14 mouse cellular contexts compared by ENCODE assay signal in the genomic region with DNA sequence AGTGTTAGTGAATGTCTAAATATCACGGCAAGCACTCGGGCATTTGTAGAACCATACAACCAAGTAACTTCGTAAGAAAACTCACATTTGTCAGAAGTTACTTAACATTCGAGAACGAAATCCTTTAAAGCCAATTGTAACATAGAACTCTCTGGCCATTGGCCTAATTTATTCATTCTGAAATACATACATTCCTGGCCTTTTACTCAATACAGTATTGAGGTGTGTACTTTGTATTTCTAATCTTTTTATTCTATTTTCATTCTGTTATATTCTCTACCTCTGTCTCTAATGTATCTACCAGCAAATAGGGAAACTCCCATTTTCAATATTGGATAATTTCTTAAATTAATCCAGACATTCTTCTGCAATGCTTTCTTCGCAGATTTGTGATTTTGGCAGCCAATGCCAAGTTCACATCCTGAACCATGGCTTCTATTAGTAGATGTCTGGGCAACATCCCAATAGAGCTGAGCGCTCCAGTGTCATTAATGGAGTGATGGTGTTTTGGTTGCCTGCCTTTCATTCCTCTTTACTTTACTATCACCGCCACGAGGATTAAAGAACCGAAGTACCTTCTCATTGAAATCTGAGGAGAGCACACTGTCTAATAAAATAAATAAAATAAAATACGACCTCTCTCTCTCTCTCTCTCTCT.
A peak's percentile ranks its signal among the peaks of the same experiment; 100 is the strongest.
DNase-seq lines count a peak whose midpoint lies in the region; ATAC-seq lines count a peak whose summit lies in the region.
"Had no signal": no experiment of that assay in that cellular context is flagged by ENCODE, and none has a peak within 500 bp of the region (broad histone marks: within the 10 kb centered on the region; RNA-seq: fewer than 3 reads in every experiment).

No protein-coding gene starts in this region.

- H3K36me3 ChIP-seq in forebrain, embryonic 15.5 days, result no peaks in the 10 kb centered on the region
- no peaks in the 10 kb centered on the region for H3K36me3 ChIP-seq in forebrain, embryonic 11.5 days (ENCODE audit: control insufficient read depth, insufficient read depth, low read length)
- no peaks in the 10 kb centered on the region for H3K36me3 ChIP-seq in hindbrain, embryonic 15.5 days
- H3K36me3 ChIP-seq in hindbrain, embryonic 13.5 days, result no peaks in the 10 kb centered on the region
- H3K36me3 ChIP-seq: heart, embryonic 15.5 days had no signal

- H3K4me3 ChIP-seq in forebrain, embryonic 15.5 days, result no peak overlapping the region
- H3K4me3 ChIP-seq in forebrain, embryonic 11.5 days (ENCODE audit: low read depth, low read length), result no peak overlapping the region
- H3K4me3 ChIP-seq in hindbrain, embryonic 15.5 days, result no peak overlapping the region
- H3K4me3 ChIP-seq in hindbrain, embryonic 13.5 days, result no peak overlapping the region
- H3K4me3 ChIP-seq: heart, embryonic 15.5 days had no signal

- no peak for DNase-seq in forebrain, embryonic 11.5 days (ENCODE audit: low spot score)
- peak; percentile 44 for DNase-seq in Muller cell, postnatal 12 days (ENCODE audit: inconsistent ontology term)
- DNase-seq in cerebellum, adult 18-20 months, result peak; percentile 42 to 64
- DNase-seq in adrenal gland, postnatal 10 days, result no peak
- no peak for DNase-seq in urinary bladder, postnatal 4 days (ENCODE audit: low spot score in 2 of 2)
- DNase-seq: adrenal gland, postnatal 14 days; B cell, adult 2 months; liver, postnatal 0 days had no signal

- H3K27me3 ChIP-seq in forebrain, embryonic 15.5 days, result no peaks in the 10 kb centered on the region
- no peaks in the 10 kb centered on the region for H3K27me3 ChIP-seq in forebrain, embryonic 11.5 days (ENCODE audit: control insufficient read depth, insufficient read depth, low read length)
- no peaks in the 10 kb centered on the region for H3K27me3 ChIP-seq in hindbrain, embryonic 15.5 days
- H3K27me3 ChIP-seq in hindbrain, embryonic 13.5 days, result no peaks in the 10 kb centered on the region
- H3K27me3 ChIP-seq: heart, embryonic 15.5 days had no signal

- H3K9ac ChIP-seq in forebrain, embryonic 15.5 days (replicated peaks), result no peak overlapping the region
- H3K9ac ChIP-seq in forebrain, embryonic 11.5 days (ENCODE audit: low read length), result no peak overlapping the region
- H3K9ac ChIP-seq in hindbrain, embryonic 15.5 days, result no peak overlapping the region
- H3K9ac ChIP-seq in hindbrain, embryonic 13.5 days, result no peak overlapping the region
- H3K9ac ChIP-seq: heart, embryonic 15.5 days; liver, postnatal 0 days had no signal

- H3K4me1 ChIP-seq in forebrain, embryonic 15.5 days, result peaks cover 7% of the 10 kb centered on the region; the same call in 1 of the 2 replicates
- H3K4me1 ChIP-seq in forebrain, embryonic 11.5 days (replicated peaks; ENCODE audit: control insufficient read depth, insufficient read depth, low read length), result no peaks in the 10 kb centered on the region
- 0 out of 2 replicates have a peak, but pooled peaks cover 4% of the 10 kb centered on the region for H3K4me1 ChIP-seq in hindbrain, embryonic 15.5 days (replicated peaks)
- H3K4me1 ChIP-seq in hindbrain, embryonic 13.5 days (replicated peaks), result no peaks in the 10 kb centered on the region
- H3K4me1 ChIP-seq: heart, embryonic 15.5 days had no signal

- ATAC-seq in forebrain, embryonic 15.5 days (replicated peaks), result 0 out of 2 replicates have a peak, but pooled peaks have one; percentile 58
- no peak for ATAC-seq in forebrain, embryonic 11.5 days (replicated peaks; ENCODE audit: low FRiP score)
- ATAC-seq in hindbrain, embryonic 15.5 days (ENCODE audit: low FRiP score, low read depth), result 0 out of 2 replicates have a peak, but pooled peaks have one; percentile 3
- no peak for ATAC-seq in hindbrain, embryonic 13.5 days (ENCODE audit: low FRiP score)
- ATAC-seq: inflammation-experienced regulatory T-cells, adult 6 months; liver, postnatal 0 days had no signal

- H3K9me3 ChIP-seq in forebrain, embryonic 15.5 days, result no peaks in the 10 kb centered on the region
- H3K9me3 ChIP-seq in forebrain, embryonic 11.5 days (ENCODE audit: control insufficient read depth, low read length), result no peaks in the 10 kb centered on the region
- H3K9me3 ChIP-seq in hindbrain, embryonic 15.5 days, result no peaks in the 10 kb centered on the region
- H3K9me3 ChIP-seq in hindbrain, embryonic 13.5 days, result no peaks in the 10 kb centered on the region
- H3K9me3 ChIP-seq: heart, embryonic 15.5 days had no signal

- no peak overlapping the region for H3K4me2 ChIP-seq in forebrain, embryonic 15.5 days (replicated peaks)
- H3K4me2 ChIP-seq in forebrain, embryonic 11.5 days (ENCODE audit: low read depth, low read length, severe bottlenecking), result no peak overlapping the region
- H3K4me2 ChIP-seq in hindbrain, embryonic 15.5 days, result no peak overlapping the region
- no peak overlapping the region for H3K4me2 ChIP-seq in hindbrain, embryonic 13.5 days
- H3K4me2 ChIP-seq: heart, embryonic 15.5 days had no signal

- WGBS in forebrain, embryonic 15.5 days, result 46% methylated on average over 11 of the region's 11 CpGs
- WGBS in forebrain, embryonic 11.5 days, result 90% methylated on average over 11 of the region's 11 CpGs
- 68% methylated on average over 11 of the region's 11 CpGs for WGBS in hindbrain, embryonic 15.5 days
- WGBS in hindbrain, embryonic 13.5 days, result 82% methylated on average over 11 of the region's 11 CpGs

- peak overlapping the region; percentile 46; the same call in 1 of the 2 replicates for H3K27ac ChIP-seq in forebrain, embryonic 15.5 days (replicated peaks)
- H3K27ac ChIP-seq in forebrain, embryonic 11.5 days (ENCODE audit: low read depth, low read length), result no peak overlapping the region
- peak overlapping the region; percentile 51; the same call in 1 of the 2 replicates for H3K27ac ChIP-seq in hindbrain, embryonic 15.5 days (replicated peaks)
- H3K27ac ChIP-seq in hindbrain, embryonic 13.5 days, result no peak overlapping the region
- H3K27ac ChIP-seq: heart, embryonic 15.5 days; macrophage had no signal

Comparison
In these comparisons a context has a peak if more than half of its experiments do, and no peak if none do; other contexts are left out.
1. ATAC-seq: peak in forebrain, embryonic 15.5 days (single experiment) and hindbrain, embryonic 15.5 days (single experiment); none in forebrain, embryonic 11.5 days (single experiment) and hindbrain, embryonic 13.5 days (single experiment).
2. H3K27ac ChIP-seq: peak in forebrain, embryonic 15.5 days (single experiment) and hindbrain, embryonic 15.5 days (single experiment); none in forebrain, embryonic 11.5 days (single experiment) and hindbrain, embryonic 13.5 days (single experiment).
3. DNase-seq: peak in Muller cell, postnatal 12 days (single experiment) and cerebellum, adult 18-20 months (2 of 2); none in forebrain, embryonic 11.5 days (single experiment), adrenal gland, postnatal 10 days (single experiment) and urinary bladder, postnatal 4 days (0 of 2).